Mouse (Mus musculus) heart, adult 2 months (tissue): ENCODE measurements around the gene Card9. TPM values are rescaled to one million over a fixed set of nuclear protein-coding genes. Genes with fewer than 3 reads are reported as not detected.

Source experiments
- DNase-seq, 2 experiments: peaks; one replicate each; pipeline ENCODE4 v3.0.0; 2021
- H3K27ac ChIP-seq: fragments of 200-600 bp; 2 replicates; pipeline ENCODE4 v1.8.1; 2022
- H3K27me3 ChIP-seq: fragments of 200-500 bp; 2 replicates; pipeline ENCODE4 v1.6.1; 2012; ENCODE audit warnings: mild to moderate bottlenecking, low read length, inconsistent platforms, mixed read lengths; ENCODE audit not compliant: control insufficient read depth, insufficient read depth
- H3K36me3 ChIP-seq: fragments of 200-500 bp; 2 replicates; pipeline ENCODE4 v1.6.1; 2012; ENCODE audit warnings: low read length, inconsistent platforms; ENCODE audit not compliant: control insufficient read depth, insufficient read depth
- H3K4me1 ChIP-seq: fragments of 200-500 bp; 2 replicates; pipeline ENCODE4 v1.6.1; 2011; ENCODE audit warnings: low read length; ENCODE audit not compliant: control insufficient read depth, insufficient read depth
- H3K4me3 ChIP-seq: fragments of 200-600 bp; 2 replicates; pipeline ENCODE4 v1.8.1; 2022
- H3K79me2 ChIP-seq: fragments of 200-500 bp; replicated peaks from 2 replicates; pipeline ENCODE4 v1.6.1; 2012; ENCODE audit warnings: mild to moderate bottlenecking, inconsistent platforms, low read length, moderate library complexity, mixed read lengths; ENCODE audit not compliant: control insufficient read depth, insufficient read depth
- H3K9ac ChIP-seq: fragments of 200-500 bp; 2 replicates; pipeline ENCODE4 v1.6.1; 2012; ENCODE audit warnings: low read depth, mild to moderate bottlenecking, control low read depth, inconsistent platforms, low read length, mixed read lengths
- CTCF ChIP-seq: fragments of 200-600 bp; IDR thresholded peaks from 2 replicates; pipeline ENCODE4 v1.8.1; 2022; ENCODE audit warnings: antibody characterized with exemption, mild to moderate bottlenecking, moderate library complexity
- EP300 ChIP-seq: fragments of 200-500 bp; IDR thresholded peaks from 2 replicates; pipeline ENCODE4 v1.6.1; 2011; ENCODE audit warnings: low read depth, low read length, control low read depth; ENCODE audit not compliant: insufficient read depth
- POLR2A ChIP-seq: fragments of 200-500 bp; IDR thresholded peaks from 2 replicates; pipeline ENCODE4 v1.6.1; 2011; ENCODE audit warnings: mild to moderate bottlenecking, low read depth, low read length, control low read depth; ENCODE audit not compliant: insufficient read depth
- WGBS: fragments of 180-500 bp; shearing (Covaris S2); methylation state at CpG from one replicate; pipeline ENCODE4 v1.1.7; 2018; 5-methylcytosine and 5-hydroxymethylcytosine counted together
- intact Hi-C: fragments of 180-260 bp; cut with DNase I; formaldehyde crosslinking; loops from one replicate; pipeline ENCODE4 v1.15.1; 2025
- polyA plus RNA-seq: library from polyadenylated mRNA; depleted of rRNA; stranded (reverse); fragments of >200 nt; gene quantifications from 2 replicates; pipeline ENCODE4 v1.2.3, GENCODE M21; 2012
- total RNA-seq, 2 experiments: library from RNA; stranded (reverse); gene quantifications; 2 replicates each; pipeline ENCODE4 v1.2.3; 2021

The Card9 gene
- total and polyA plus RNA-seq, 3 experiments, result 1.0 to 4.1 (median 1.2) TPM

GRCm38 (mm10) chr2:26401023-26401422 lies 40.3 kb upstream of the Card9 start:
- Histone ChIP-seq H3K27ac (no peak overlapping the region), H3K9ac (no peak overlapping the region), H3K79me2 (no peaks in the 10 kb centered on the region; the same call in 1 of the 2 replicates), H3K36me3 (no peaks in the 10 kb centered on the region), H3K27me3 (no peaks in the 10 kb centered on the region), H3K4me3 (no peak overlapping the region), H3K4me1 (peaks cover 8% of the 10 kb centered on the region)
- intact Hi-C loops, result no loop called here
- DNase-seq, result no peak
- 83% methylated on average over 4 of the region's 4 CpGs for whole genome bisulfite sequencing
- no peak for TF ChIP-seq POLR2A
- no peak for TF ChIP-seq CTCF
- no peak for TF ChIP-seq EP300

GRCm38 (mm10) chr2:26400296-26400695 lies 39.6 kb upstream of the Card9 start:
- Histone ChIP-seq H3K27me3 (no peaks in the 10 kb centered on the region), H3K79me2 (no peaks in the 10 kb centered on the region; the same call in 1 of the 2 replicates), H3K4me3 (no peak overlapping the region), H3K27ac (peak overlapping the region; percentile 57), H3K9ac (no peak overlapping the region), H3K4me1 (peaks cover 5% of the 10 kb centered on the region), H3K36me3 (no peaks in the 10 kb centered on the region)
- no peak for DNase-seq
- intact Hi-C loops, result no loop called here
- TF ChIP-seq POLR2A (no peak), EP300 (no peak), CTCF (no peak)
- 87% methylated on average over 5 of the region's 5 CpGs for WGBS

GRCm38 (mm10) chr2:26399647-26400046 lies 38.9 kb upstream of the Card9 start:
- 19% methylated on average over 5 of the region's 5 CpGs for WGBS
- TF ChIP-seq POLR2A (peak; percentile 23; the same call in 1 of the 2 replicates), EP300 (peak; percentile 85; the same call in 1 of the 2 replicates), CTCF (no peak)
- Histone ChIP-seq H3K4me1 (peaks cover 5% of the 10 kb centered on the region), H3K27me3 (no peaks in the 10 kb centered on the region), H3K79me2 (no peaks in the 10 kb centered on the region; the same call in 1 of the 2 replicates), H3K9ac (no peak overlapping the region), H3K36me3 (no peaks in the 10 kb centered on the region), H3K4me3 (no peak overlapping the region), H3K27ac (peak overlapping the region; percentile 57)
- peak in 1 of 2 experiments; percentile 79 for DNase-seq
- intact Hi-C loops, result no loop called here

- Histone ChIP-seq H3K9ac (no peak overlapping the region), H3K27me3 (no peaks in the 10 kb centered on the region), H3K4me1 (peaks cover 5% of the 10 kb centered on the region), H3K36me3 (no peaks in the 10 kb centered on the region), H3K4me3 (no peak overlapping the region), H3K79me2 (no peaks in the 10 kb centered on the region; the same call in 1 of the 2 replicates), H3K27ac (peak overlapping the region; percentile 48)
- TF ChIP-seq EP300 (0 out of 2 replicates have a peak, but pooled peaks have one; percentile 34), POLR2A (no peak), CTCF (no peak)
- 74% methylated on average over 8 of the region's 8 CpGs for WGBS
- peak in 1 of 2 experiments; percentile 41 for DNase-seq
- intact Hi-C loops, result no loop called here
Measured at GRCm38 (mm10) chr2:26398978-26399377, 38.3 kb upstream of the Card9 start.

- WGBS, result 83% methylated on average over 6 of the region's 6 CpGs
- DNase-seq, result no peak
- Histone ChIP-seq H3K9ac (no peak overlapping the region), H3K79me2 (no peaks in the 10 kb centered on the region), H3K27ac (no peak overlapping the region), H3K4me3 (no peak overlapping the region), H3K27me3 (no peaks in the 10 kb centered on the region), H3K4me1 (peaks cover 3% of the 10 kb centered on the region), H3K36me3 (no peaks in the 10 kb centered on the region)
- no peak for TF ChIP-seq POLR2A
- TF ChIP-seq EP300, result no peak
- no peak for TF ChIP-seq CTCF
- intact Hi-C loops, result no loop called here
Measured at GRCm38 (mm10) chr2:26391617-26392016, 30.9 kb upstream of the Card9 start.

- no peak overlapping the region for H3K27ac ChIP-seq
- no peak for TF ChIP-seq POLR2A
- TF ChIP-seq CTCF, result no peak
- TF ChIP-seq EP300, result no peak
- H3K79me2 ChIP-seq, result no peaks in the 10 kb centered on the region
- H3K4me3 ChIP-seq, result no peak overlapping the region
- DNase-seq, result no peak
- no peak overlapping the region for H3K9ac ChIP-seq
- H3K4me1 ChIP-seq, result peaks cover 3% of the 10 kb centered on the region
- H3K36me3 ChIP-seq, result no peaks in the 10 kb centered on the region
- WGBS, result 73% methylated on average over 3 of the region's 3 CpGs
- intact Hi-C loops, result no loop called here
- H3K27me3 ChIP-seq, result no peaks in the 10 kb centered on the region
Measured at GRCm38 (mm10) chr2:26390954-26391353, 30.2 kb upstream of the Card9 start.
